Mouse (Mus musculus) lung, embryonic 16.5 days (tissue): Measurements from ENCODE around the gene Ajuba. TPM values are rescaled to one million over a fixed set of nuclear protein-coding genes. Genes with fewer than 3 reads are reported as not detected.

Experiments used
- ATAC-seq: fragments of 200-750 bp; cut with Nextera tagmentation; 2 replicates; pipeline ENCODE4 v1.8.0; 2017; ENCODE audit warnings: low read depth, mild to moderate bottlenecking, moderate library complexity
- H3K27ac ChIP-seq: fragments of 300-500 bp; sonication (generic); 2 replicates; pipeline ENCODE4 v1.5.1; 2014; ENCODE audit warnings: mild to moderate bottlenecking, control low read depth, low read length
- H3K27me3 ChIP-seq: fragments of 300-500 bp; sonication (generic); 2 replicates; pipeline ENCODE4 v1.6.1; 2014; ENCODE audit warnings: low read depth, low read length, mixed read lengths; ENCODE audit not compliant: control insufficient read depth, insufficient read depth
- H3K36me3 ChIP-seq: fragments of 300-500 bp; sonication (generic); 2 replicates; pipeline ENCODE4 v1.6.1; 2014; ENCODE audit warnings: low read length; ENCODE audit not compliant: control insufficient read depth, insufficient read depth
- H3K4me1 ChIP-seq: fragments of 300-500 bp; sonication (generic); replicated peaks from 2 replicates; pipeline ENCODE4 v1.6.1; 2014; ENCODE audit warnings: low read length, mixed read lengths; ENCODE audit not compliant: control insufficient read depth, insufficient read depth
- H3K4me2 ChIP-seq: fragments of 300-500 bp; sonication (generic); 2 replicates; pipeline ENCODE4 v1.6.1; 2014; ENCODE audit warnings: low read depth, low read length, control low read depth
- H3K4me3 ChIP-seq: fragments of 300-500 bp; sonication (generic); 2 replicates; pipeline ENCODE4 v1.5.1; 2014; ENCODE audit warnings: mild to moderate bottlenecking, low read length, control low read depth
- H3K9ac ChIP-seq: fragments of 300-500 bp; sonication (generic); 2 replicates; pipeline ENCODE4 v1.6.1; 2014; ENCODE audit warnings: low read length, control low read depth
- H3K9me3 ChIP-seq: fragments of 300-500 bp; sonication (generic); 2 replicates; pipeline ENCODE4 v1.6.1; 2016; ENCODE audit warnings: low read length; ENCODE audit not compliant: control insufficient read depth
- WGBS: fragments of 180-500 bp; shearing (Covaris S2); extraction: QIAGEN DNeasy Blood & Tissue Kit; methylation state at CpG from one replicate; pipeline ENCODE4 v1.1.7; 2014; 5-methylcytosine and 5-hydroxymethylcytosine counted together
- microRNA counts: library from miRNA; unstranded; fragments of <30 nt; microRNA quantifications from one replicate; lab custom pipeline; 2016
- microRNA-seq: library from miRNA; unstranded; fragments of <30 nt; microRNA quantifications from one replicate; pipeline ENCODE4, GENCODE M21; 2016
- polyA plus RNA-seq: library from polyadenylated mRNA; unstranded; fragments of >200 nt; fragmentation: Nextera tagmentation; extraction: Ambion mirVana; gene quantifications from 2 replicates; pipeline ENCODE4 v1.2.1, GENCODE M21; 2015

The Ajuba gene
- polyA plus RNA-seq, 1 experiment from 2014 or later = 41.2 TPM

DNA sequence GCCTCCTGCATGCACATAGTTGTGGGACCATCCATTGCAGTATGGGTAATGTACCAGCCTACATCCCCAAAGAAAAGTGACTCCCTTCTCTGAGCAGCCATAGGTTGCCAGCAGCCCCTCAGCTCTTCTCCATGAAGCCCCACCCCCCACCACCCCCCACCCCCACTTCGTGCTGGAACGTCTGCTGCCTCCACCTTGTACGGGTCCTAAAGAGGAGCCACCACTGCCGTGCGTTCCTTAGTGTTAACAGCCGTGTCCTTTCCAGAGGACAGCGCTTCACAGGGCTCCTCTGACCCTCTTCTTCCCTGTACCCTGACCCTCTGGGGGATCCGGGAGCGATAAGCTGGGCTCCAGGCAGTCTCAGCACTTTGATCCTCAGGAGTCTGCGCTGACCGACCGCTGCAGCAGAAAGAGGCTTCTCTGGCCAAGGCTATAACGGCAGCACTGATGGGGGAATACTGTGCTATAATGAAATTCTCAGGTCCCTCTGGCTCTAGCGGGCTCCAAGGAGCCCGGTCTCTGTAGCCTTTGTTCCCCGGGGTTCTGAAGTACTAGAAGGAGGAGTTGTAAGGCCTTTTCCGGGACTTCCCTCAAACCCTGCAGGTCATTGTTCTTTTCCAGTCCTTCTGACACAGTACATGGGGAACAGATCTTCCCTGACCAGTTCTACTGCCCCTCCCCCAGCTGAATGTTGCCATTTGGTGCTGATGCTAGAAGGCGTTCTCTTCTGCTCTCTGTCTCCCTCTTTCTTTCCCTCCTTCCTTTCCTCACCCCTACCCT lies 49.9 kb downstream of the Ajuba start:
- H3K9ac ChIP-seq = peak overlapping the region; percentile 67
- H3K27ac ChIP-seq = no peak overlapping the region
- H3K4me3 ChIP-seq = peak overlapping the region; percentile 47
- no peaks in the 10 kb centered on the region for H3K9me3 ChIP-seq
- H3K4me2 ChIP-seq = peak overlapping the region; percentile 71
- H3K27me3 ChIP-seq = no peaks in the 10 kb centered on the region
- no peaks in the 10 kb centered on the region for H3K36me3 ChIP-seq
- peak; percentile 51 for ATAC-seq
- peaks cover 14% of the 10 kb centered on the region for H3K4me1 ChIP-seq
- WGBS = 2% methylated on average over 18 of the region's 18 CpGs

DNA sequence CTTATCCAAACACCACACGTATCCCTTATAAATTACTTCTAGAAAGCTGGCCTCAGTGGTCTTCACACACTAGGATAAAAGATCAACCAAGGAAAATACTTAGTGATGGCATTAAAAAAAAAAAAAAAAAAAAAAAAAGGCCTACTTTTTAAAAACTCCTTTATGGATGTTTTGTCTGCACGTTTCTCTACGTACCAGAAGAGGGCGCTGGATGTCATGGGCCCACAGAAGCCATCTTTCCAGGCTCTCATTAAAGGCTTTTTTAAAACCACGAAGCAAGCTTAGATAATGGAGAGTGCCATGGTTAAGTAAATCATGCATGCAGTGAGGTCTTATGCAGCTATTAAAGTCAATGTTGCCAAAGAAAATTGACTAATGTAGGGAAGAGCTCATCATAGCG lies 53.8 kb downstream of the Ajuba start:
- ATAC-seq = no peak
- H3K36me3 ChIP-seq = no peaks in the 10 kb centered on the region
- no peaks in the 10 kb centered on the region for H3K27me3 ChIP-seq
- no peaks in the 10 kb centered on the region for H3K9me3 ChIP-seq
- H3K4me2 ChIP-seq = no peak overlapping the region
- 28% methylated on average over 6 of the region's 6 CpGs for WGBS
- H3K9ac ChIP-seq = no peak overlapping the region
- H3K4me1 ChIP-seq = peaks cover 12% of the 10 kb centered on the region
- no peak overlapping the region for H3K27ac ChIP-seq
- H3K4me3 ChIP-seq = no peak overlapping the region

MicroRNA genes within 50 kb of the gene (microRNA counts, 519-probe panel; counts per million panel counts)
- microRNA mmu-miR-686 (lab: Ali Mortazavi, UCI) = not detected

Small RNA genes within 50 kb of the gene (microRNA-seq; reads per million reads assigned to microRNA genes)
- not detected for gene Mir686

Other genes with a start within 250 kb of the Ajuba start
- gene Oxa1l, start 216.7 kb downstream of the Ajuba start, polyA plus RNA-seq = 40.3 and 46.2 TPM in 2 replicates
- gene Slc7a7, start 159.8 kb downstream of the Ajuba start, polyA plus RNA-seq = 14.2 and 17.0 TPM in 2 replicates
- 258 and 287 TPM in 2 replicates for gene Mrpl52, start 150.6 kb downstream of the Ajuba start, polyA plus RNA-seq
- gene Mmp14, start 145.9 kb downstream of the Ajuba start, polyA plus RNA-seq = 176 and 183 TPM in 2 replicates
- 61.9 and 64.2 TPM in 2 replicates for gene Lrp10, start 113.4 kb downstream of the Ajuba start, polyA plus RNA-seq
- 19.6 and 22.4 TPM in 2 replicates for gene Rem2, start 101.5 kb downstream of the Ajuba start, polyA plus RNA-seq
- 73.5 and 77.6 TPM in 2 replicates for gene Prmt5, start 60.0 kb downstream of the Ajuba start, polyA plus RNA-seq
- gene Haus4, start 22.9 kb downstream of the Ajuba start, polyA plus RNA-seq = 52.3 and 57.1 TPM in 2 replicates
- gene 4931414P19Rik, start 28.4 kb upstream of the Ajuba start, polyA plus RNA-seq = 11.6 and 12.7 TPM in 2 replicates
- gene Psmb5, start 40.5 kb upstream of the Ajuba start, polyA plus RNA-seq = 352 and 366 TPM in 2 replicates
- gene Psmb11, start 43.9 kb upstream of the Ajuba start, polyA plus RNA-seq = 1.2 and 4.3 TPM in 2 replicates
- not detected in 2 replicates for gene Gm17606, start 63.4 kb upstream of the Ajuba start, polyA plus RNA-seq
- gene Cdh24, start 63.8 kb upstream of the Ajuba start, polyA plus RNA-seq = 2.1 and 2.8 TPM in 2 replicates
- gene 1700123O20Rik, start 108.7 kb upstream of the Ajuba start, polyA plus RNA-seq = 73.4 and 78.9 TPM in 2 replicates
- 106 and 116 TPM in 2 replicates for gene Acin1, start 109.4 kb upstream of the Ajuba start, polyA plus RNA-seq
- gene Gm29776, start 121.3 kb upstream of the Ajuba start, polyA plus RNA-seq = 0.11 and 0.19 TPM in 2 replicates
- gene Cebpe, start 134.6 kb upstream of the Ajuba start, polyA plus RNA-seq = 0.28 TPM in 1 of 2 replicates, not detected in the other
- gene Slc7a8, start 204.4 kb upstream of the Ajuba start, polyA plus RNA-seq = 1.9 and 2.0 TPM in 2 replicates
- not detected in 2 replicates for gene Rnf212b, start 236.6 kb upstream of the Ajuba start, polyA plus RNA-seq